Mouse (Mus musculus) kidney, adult 18-20 months (tissue): ENCODE results near the gene Nup133.

ENCODE experiments used
- DNase-seq: peaks from one replicate; pipeline ENCODE4 v3.0.0; 2021

Gene Nup133

GRCm38 (mm10) chr8:123950077-123950802, 1.2 kb upstream of the Nup133 start:
- peak; percentile 73 for DNase-seq

GRCm38 (mm10) chr8:123949686-123949986, 571 bp upstream of the Nup133 start:
- DNase-seq = no peak

- no peak for DNase-seq
Observed at GRCm38 (mm10) chr8:123929026-123929425, 20.0 kb downstream of the Nup133 start.

GRCm38 (mm10) chr8:123925671-123926070, 23.4 kb downstream of the Nup133 start:
- no peak for DNase-seq

GRCm38 (mm10) chr8:123924719-123925118, 24.3 kb downstream of the Nup133 start:
- DNase-seq = peak; percentile 80

- no peak for DNase-seq
Observed at GRCm38 (mm10) chr8:123914635-123915034, 34.4 kb downstream of the Nup133 start.

GRCm38 (mm10) chr8:123912265-123912664, 36.8 kb downstream of the Nup133 start:
- DNase-seq = no peak

- no peak for DNase-seq
Observed at GRCm38 (mm10) chr8:123907604-123908003, 41.5 kb downstream of the Nup133 start.

GRCm38 (mm10) chr8:123902653-123903052, 46.4 kb downstream of the Nup133 start:
- DNase-seq = no peak

- no peak for DNase-seq
Observed at GRCm38 (mm10) chr8:123899366-123899765, 49.7 kb downstream of the Nup133 start.

GRCm38 (mm10) chr8:123898576-123898975, 50.5 kb downstream of the Nup133 start:
- DNase-seq = no peak

- no peak for DNase-seq
Observed at GRCm38 (mm10) chr8:123896774-123897173, 52.3 kb downstream of the Nup133 start.

- DNase-seq = no peak
Observed at GRCm38 (mm10) chr8:123896366-123896761, 52.7 kb downstream of the Nup133 start.

GRCm38 (mm10) chr8:123895680-123896365, 53.2 kb downstream of the Nup133 start:
- DNase-seq = no peak

- no peak for DNase-seq
Observed at GRCm38 (mm10) chr8:123895230-123895629, 53.8 kb downstream of the Nup133 start.

- no peak for DNase-seq
Observed at GRCm38 (mm10) chr8:123894502-123895097, 54.5 kb downstream of the Nup133 start, which contains the start of gene Acta1. Gene Acta1 (minus strand): TSS chr8:123894751.

GRCm38 (mm10) chr8:123893413-123893812, 55.7 kb downstream of the Nup133 start:
- DNase-seq = no peak

- no peak for DNase-seq
Observed at GRCm38 (mm10) chr8:123892586-123893155, 56.4 kb downstream of the Nup133 start.

- DNase-seq = no peak
Observed at GRCm38 (mm10) chr8:123891883-123892585, 57.0 kb downstream of the Nup133 start.

- DNase-seq = peak; percentile 34
Observed at GRCm38 (mm10) chr8:123891271-123891670, 57.8 kb downstream of the Nup133 start.

- no peak for DNase-seq
Observed at GRCm38 (mm10) chr8:123889797-123890196, 59.3 kb downstream of the Nup133 start.

- no peak for DNase-seq
Observed at GRCm38 (mm10) chr8:123887956-123888355, 61.1 kb downstream of the Nup133 start.

GRCm38 (mm10) chr8:123887163-123887562, 61.9 kb downstream of the Nup133 start:
- DNase-seq = no peak
